Mouse (Mus musculus) gastrocnemius, adult 2 months (tissue): ENCODE results near the gene Zbtb9. TPM values are rescaled to one million over a fixed set of nuclear protein-coding genes. Genes with fewer than 3 reads are reported as not detected.

Source experiments
- DNase-seq: peaks from one replicate; pipeline ENCODE4 v3.0.0; 2022
- H3K27ac ChIP-seq: fragments of 200-600 bp; 2 replicates; pipeline ENCODE4 v1.8.1; 2022; ENCODE audit warnings: mild to moderate bottlenecking
- H3K4me3 ChIP-seq: fragments of 200-600 bp; 2 replicates; pipeline ENCODE4 v1.8.1; 2022; ENCODE audit warnings: mild to moderate bottlenecking, moderate library complexity
- CTCF ChIP-seq: fragments of 200-600 bp; IDR thresholded peaks from 2 replicates; pipeline ENCODE4 v1.8.1; 2022; ENCODE audit warnings: antibody characterized with exemption, mild to moderate bottlenecking, moderate library complexity
- intact Hi-C: fragments of 180-260 bp; cut with DNase I; formaldehyde crosslinking; loops from one replicate; pipeline ENCODE4 v1.15.1; 2025
- microRNA-seq: library from miRNA; unstranded; fragments of <30 nt; microRNA quantifications from one replicate; pipeline ENCODE4 v1.2.0, GENCODE M21; 2021
- total RNA-seq, 2 experiments: library from RNA; stranded (reverse); gene quantifications; 2 replicates each; pipeline ENCODE4 v1.2.3; 2021

Gene Zbtb9
- total RNA-seq, 2 experiments from 2014 or later: 0.17 to 0.41 TPM

- DNase-seq: no peak
- intact Hi-C loops: no loop called here
- peak; percentile 44 for TF ChIP-seq CTCF
- Histone ChIP-seq H3K27ac (peak overlapping the region; percentile 69), H3K4me3 (no peak overlapping the region)
These were observed 74.9 kb downstream of the Zbtb9 start for GRCm38 (mm10) chr17:27047762-27048444.

GRCm38 (mm10) chr17:27048445-27049239 is 75.7 kb downstream of the Zbtb9 start:
- TF ChIP-seq CTCF: no peak
- DNase-seq: peak; percentile 39
- intact Hi-C loops: no loop called here
- Histone ChIP-seq H3K4me3 (no peak overlapping the region), H3K27ac (peak overlapping the region; percentile 69)

- intact Hi-C loops: no loop called here
- no peak for TF ChIP-seq CTCF
- Histone ChIP-seq H3K4me3 (no peak overlapping the region), H3K27ac (peak overlapping the region; percentile 63)
- DNase-seq: no peak
These were observed 77.9 kb downstream of the Zbtb9 start for GRCm38 (mm10) chr17:27050853-27051252.

- peak; percentile 65 for DNase-seq
- TF ChIP-seq CTCF: no peak
- Histone ChIP-seq H3K27ac (peak overlapping the region; percentile 63), H3K4me3 (peak overlapping the region; percentile 47)
- intact Hi-C loops: no loop called here
These were observed 78.5 kb downstream of the Zbtb9 start for GRCm38 (mm10) chr17:27051514-27051913.

GRCm38 (mm10) chr17:27056170-27056569 is 83.2 kb downstream of the Zbtb9 start:
- intact Hi-C loops: no loop called here
- peak; percentile 65 for DNase-seq
- peak overlapping the region; percentile 86 for H3K27ac ChIP-seq
- peak overlapping the region; percentile 79 for H3K4me3 ChIP-seq
- no peak for TF ChIP-seq CTCF

GRCm38 (mm10) chr17:27056812-27057516 is 84.0 kb downstream of the Zbtb9 start, which contains the start of gene Itpr3:
Itpr3 (plus strand) TSS chr17:27057304.
- TF ChIP-seq CTCF: no peak
- DNase-seq: peak; percentile 79
- Histone ChIP-seq H3K4me3 (peak within 1 kb of the TSS; percentile 79), H3K27ac (peak within 1 kb of the TSS; percentile 86)
- intact Hi-C loops: no loop called here

- H3K27ac ChIP-seq: peak overlapping the region; percentile 86
- no peak for TF ChIP-seq CTCF
- DNase-seq: no peak
- intact Hi-C loops: no loop called here
- peak overlapping the region; percentile 79 for H3K4me3 ChIP-seq
These were observed 84.6 kb downstream of the Zbtb9 start for GRCm38 (mm10) chr17:27057517-27058055.

Small RNA genes within 50 kb of the gene (microRNA-seq; reads per million reads assigned to microRNA genes)
- gene Mir3083: not detected
- not detected for gene Mir6968

Other genes starting within 250 kb of the Zbtb9 start
- 10 to 100 TPM; 27.3 to 30.3 TPM for gene Bnip1, start 192.1 kb upstream of the Zbtb9 start, total RNA-seq
- not detected for gene Nkx2-5, start 128.2 kb upstream of the Zbtb9 start, total RNA-seq
- under 1 TPM; 0.18 to 0.64 TPM for gene Kifc5b, start 56.1 kb upstream of the Zbtb9 start, total RNA-seq
- gene Phf1, start 40.1 kb upstream of the Zbtb9 start, total RNA-seq: 10 to 100 TPM in 1 of 2 experiments, 1 to 10 TPM in 1; 9.2 to 10.7 TPM
- gene Cuta, start 33.6 kb upstream of the Zbtb9 start, total RNA-seq: 100 to 1,000 TPM in 1 of 2 experiments, 10 to 100 TPM in 1; 93.8 to 104 TPM
- 1 to 10 TPM; 3.0 to 3.5 TPM for gene Syngap1, start 31.9 kb upstream of the Zbtb9 start, total RNA-seq
- 10 to 100 TPM; 15.5 to 20.1 TPM for gene Bak1, start 55.8 kb downstream of the Zbtb9 start, total RNA-seq
- gene Itpr3, start 84.1 kb downstream of the Zbtb9 start, total RNA-seq: 1 to 10 TPM; 1.9 to 2.1 TPM
- gene Uqcc2, start 160.7 kb downstream of the Zbtb9 start, total RNA-seq: 100 to 1,000 TPM; 405 to 424 TPM
- 10 to 100 TPM; 30.9 to 84.2 TPM for gene Ip6k3, start 194.6 kb downstream of the Zbtb9 start, total RNA-seq
- 10 to 100 TPM; 22.4 to 23.9 TPM for gene Lemd2, start 231.3 kb downstream of the Zbtb9 start, total RNA-seq